Mouse (Mus musculus): ENCODE measurements around the gene 1700025G04Rik.

- TF ChIP-seq MEF2A (IDR thresholded peaks at IDR 0.05; ENCODE audit: borderline replicate concordance, low read depth, low read length) (no peak), SMC3 (IDR thresholded peaks at IDR 0.05; ENCODE audit: low read depth, low read length) (no peak), CHD2 (IDR thresholded peaks at IDR 0.05; ENCODE audit: low read length) (no peak), CTCF (conservative IDR thresholded peaks at IDR 0.05 in 1 of 2, IDR thresholded peaks at IDR 0.05 in 1 of 2; ENCODE audit: low read depth in 2 of 2, low read length in 2 of 2) (no peak), MAFK (IDR thresholded peaks at IDR 0.05; ENCODE audit: insufficient replicate concordance, low read length) (no peak), EP300 (IDR thresholded peaks at IDR 0.05; ENCODE audit: low read length) (no peak), POLR2A (IDR thresholded peaks at IDR 0.05; ENCODE audit: low read depth, low read length) (no peak)
These were observed 101.9 kb downstream of the 1700025G04Rik start for GRCm38 (mm10) chr1:151988066-151988465.
